Mouse (Mus musculus) ES-Bruce4 (cell line): ENCODE results near the gene Gm10959.

Source experiments
- CTCF ChIP-seq: IDR thresholded peaks from one replicate; pipeline ENCODE4 v1.8.1; 2011; ENCODE audit warnings: low read depth, low read length
- EP300 ChIP-seq: IDR thresholded peaks from 2 replicates; pipeline ENCODE4 v1.6.1; 2011; ENCODE audit warnings: low read depth, low read length; ENCODE audit not compliant: insufficient read depth

GRCm38 (mm10) chr3:122865092-122865491 is 54.1 kb downstream of the Gm10959 start:
- TF ChIP-seq EP300, result no peak
- TF ChIP-seq CTCF, result no peak
